Mouse (Mus musculus) natural killer cell, adult 2 months (primary cell): ENCODE results near the gene Tfr2.

Experiments used
- DNase-seq, 2 experiments: peaks; one replicate each; pipeline ENCODE4 v3.0.0; 2022; ENCODE audit warnings: low spot score in 2 of 2

Gene Tfr2

GRCm38 (mm10) chr5:137537461-137537860 is 32.2 kb upstream of the Tfr2 start:
- DNase-seq: no peak

GRCm38 (mm10) chr5:137539291-137539801 is 30.3 kb upstream of the Tfr2 start:
- no peak for DNase-seq

- no peak for DNase-seq
Measured at GRCm38 (mm10) chr5:137540991-137541390, 28.6 kb upstream of the Tfr2 start.

- DNase-seq: no peak
Measured at GRCm38 (mm10) chr5:137541768-137542540, 27.7 kb upstream of the Tfr2 start.

- DNase-seq: no peak
Measured at GRCm38 (mm10) chr5:137544926-137545325, 24.7 kb upstream of the Tfr2 start.

GRCm38 (mm10) chr5:137545596-137545995 is 24.0 kb upstream of the Tfr2 start:
- DNase-seq: no peak

GRCm38 (mm10) chr5:137549840-137550239 is 19.8 kb upstream of the Tfr2 start:
- DNase-seq: no peak

GRCm38 (mm10) chr5:137551119-137551518 is 18.5 kb upstream of the Tfr2 start:
- DNase-seq: no peak

GRCm38 (mm10) chr5:137553000-137553399 is 16.6 kb upstream of the Tfr2 start:
- no peak for DNase-seq

GRCm38 (mm10) chr5:137553411-137553837 is 16.2 kb upstream of the Tfr2 start, which contains the start of gene Actl6b:
Actl6b (plus strand) TSS chr5:137553517.
- no peak for DNase-seq

- no peak for DNase-seq
Measured at GRCm38 (mm10) chr5:137553898-137554297, 15.7 kb upstream of the Tfr2 start.

GRCm38 (mm10) chr5:137561556-137561955 is 8.1 kb upstream of the Tfr2 start:
- no peak for DNase-seq

- DNase-seq: no peak
Measured at GRCm38 (mm10) chr5:137562965-137563364, 6.7 kb upstream of the Tfr2 start.

GRCm38 (mm10) chr5:137565744-137566143 is 3.9 kb upstream of the Tfr2 start:
- DNase-seq: no peak

- DNase-seq: no peak
Measured at GRCm38 (mm10) chr5:137566416-137566815, 3.2 kb upstream of the Tfr2 start.

- no peak for DNase-seq
Measured at GRCm38 (mm10) chr5:137568223-137568798, 1.3 kb upstream of the Tfr2 start.

- DNase-seq: no peak
Measured at GRCm38 (mm10) chr5:137569031-137569430, 609 bp upstream of the Tfr2 start.

GRCm38 (mm10) chr5:137570181-137570580 is 541 bp downstream of the Tfr2 start:
- DNase-seq: no peak

GRCm38 (mm10) chr5:137570691-137571586 is 1.3 kb downstream of the Tfr2 start:
- DNase-seq: no peak

GRCm38 (mm10) chr5:137574470-137574901 is 4.8 kb downstream of the Tfr2 start:
- DNase-seq: no peak

- DNase-seq: no peak
Measured at GRCm38 (mm10) chr5:137580246-137580645, 10.6 kb downstream of the Tfr2 start.

GRCm38 (mm10) chr5:137582702-137583101 is 13.1 kb downstream of the Tfr2 start:
- DNase-seq: no peak
